Mouse (Mus musculus) forebrain, embryonic 11.5 days (tissue): ENCODE results near the gene Col3a1. TPM values are rescaled to one million over a fixed set of nuclear protein-coding genes. Genes with fewer than 3 reads are reported as not detected.

Source experiments
- ATAC-seq: fragments of 200-750 bp; cut with Nextera tagmentation; replicated peaks from 2 replicates; pipeline ENCODE4 v1.8.0; 2017; ENCODE audit warnings: moderate TSS enrichment; ENCODE audit not compliant: low FRiP score
- DNase-seq: peaks from one replicate; pipeline ENCODE4 v3.0.0-alpha.2; 2017; ENCODE audit warnings: low spot score
- H3K27ac ChIP-seq: fragments of 300-500 bp; sonication (generic); 2 replicates; pipeline ENCODE4 v1.5.1; 2014; ENCODE audit warnings: low read depth, low read length
- H3K27me3 ChIP-seq: fragments of 300-500 bp; sonication (generic); 2 replicates; pipeline ENCODE4 v1.6.1; 2014; ENCODE audit warnings: mild to moderate bottlenecking, low read length, mixed read lengths; ENCODE audit not compliant: control insufficient read depth, insufficient read depth
- H3K36me3 ChIP-seq: fragments of 300-500 bp; sonication (generic); 2 replicates; pipeline ENCODE4 v1.6.1; 2014; ENCODE audit warnings: mild to moderate bottlenecking, low read length, moderate library complexity, mixed read lengths; ENCODE audit not compliant: control insufficient read depth, insufficient read depth
- H3K4me1 ChIP-seq: fragments of 300-500 bp; sonication (generic); replicated peaks from 2 replicates; pipeline ENCODE4 v1.6.1; 2014; ENCODE audit warnings: low read length, mixed read lengths; ENCODE audit not compliant: control insufficient read depth, insufficient read depth
- H3K4me2 ChIP-seq: fragments of 300-500 bp; sonication (generic); 2 replicates; pipeline ENCODE4 v1.6.1; 2014; ENCODE audit warnings: low read depth, mild to moderate bottlenecking, low read length, moderate library complexity, mixed read lengths; ENCODE audit not compliant: severe bottlenecking
- H3K4me3 ChIP-seq: fragments of 300-500 bp; sonication (generic); 2 replicates; pipeline ENCODE4 v1.5.1; 2014; ENCODE audit warnings: low read depth, low read length
- H3K9ac ChIP-seq: fragments of 300-500 bp; sonication (generic); 2 replicates; pipeline ENCODE4 v1.6.1; 2014; ENCODE audit warnings: low read length
- H3K9me3 ChIP-seq: fragments of 300-500 bp; sonication (generic); 2 replicates; pipeline ENCODE4 v1.6.1; 2016; ENCODE audit warnings: low read length, mixed read lengths; ENCODE audit not compliant: control insufficient read depth
- WGBS: fragments of 180-500 bp; shearing (Covaris S2); extraction: QIAGEN DNeasy Blood & Tissue Kit; methylation state at CpG from one replicate; pipeline ENCODE4 v1.1.7; 2014; 5-methylcytosine and 5-hydroxymethylcytosine counted together
- polyA plus RNA-seq: library from polyadenylated mRNA; unstranded; fragments of >200 nt; fragmentation: Nextera tagmentation; extraction: Ambion mirVana; gene quantifications from 2 replicates; pipeline ENCODE4 v1.2.1, GENCODE M21; 2014

The Col3a1 gene
- polyA plus RNA-seq, 1 experiment from 2014 or later: 394 TPM

DNA sequence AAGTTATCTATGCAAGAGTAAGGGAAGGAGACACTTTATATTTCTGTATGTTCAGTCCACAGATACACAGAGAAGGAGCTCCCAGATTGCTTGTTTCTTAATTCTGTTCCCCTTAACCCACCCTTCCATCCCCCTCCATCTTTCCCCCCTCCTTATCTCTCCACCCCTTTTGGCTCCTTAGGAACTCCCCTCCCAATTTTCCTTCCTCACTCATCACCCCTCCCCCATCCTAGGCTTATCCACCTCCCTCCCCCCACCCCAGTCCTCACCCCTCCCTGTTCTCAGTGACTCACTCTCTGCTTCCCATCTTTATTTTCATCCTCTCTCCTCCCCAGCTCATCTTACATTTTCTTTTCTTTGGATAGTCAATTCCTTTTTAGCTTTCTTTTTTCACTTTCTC, 1.5 kb downstream of the Col3a1 start:
- H3K9ac ChIP-seq: no peak overlapping the region
- H3K9me3 ChIP-seq: no peaks in the 10 kb centered on the region
- H3K27me3 ChIP-seq: no peaks in the 10 kb centered on the region
- ATAC-seq (no peak), DNase-seq (no peak)
- H3K27ac ChIP-seq: no peak overlapping the region
- H3K4me3 ChIP-seq: no peak overlapping the region
- H3K36me3 ChIP-seq: no peaks in the 10 kb centered on the region
- no peaks in the 10 kb centered on the region for H3K4me1 ChIP-seq
- no peak overlapping the region for H3K4me2 ChIP-seq

DNA sequence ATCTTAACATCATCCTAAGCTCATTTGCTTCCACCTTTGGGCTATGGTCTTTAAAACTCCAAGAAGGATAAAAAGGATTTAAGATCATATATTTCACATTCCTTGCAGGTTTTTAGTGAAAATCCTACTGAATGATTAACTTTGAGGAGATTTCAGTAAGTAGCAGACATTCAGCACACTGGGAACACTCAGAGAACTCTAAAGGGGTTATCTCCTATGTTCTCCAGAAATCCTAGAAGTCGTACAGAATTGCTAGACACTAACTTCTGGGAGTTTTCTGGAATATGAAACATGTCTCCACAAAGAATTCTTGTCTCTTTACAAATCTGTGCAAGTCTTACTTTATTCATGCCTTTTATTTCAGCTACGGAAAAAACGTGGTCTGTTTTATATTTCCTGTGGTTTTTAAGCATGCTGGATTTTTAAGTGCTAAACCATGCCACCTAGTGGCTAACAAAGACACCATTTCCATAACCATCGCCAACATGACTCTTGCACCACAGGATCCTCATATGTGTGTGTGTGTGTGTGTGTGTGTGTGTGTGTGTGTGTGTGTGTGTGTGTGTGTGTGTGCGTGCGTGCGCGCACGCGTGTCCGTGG, 2.5 kb downstream of the Col3a1 start:
- 17% methylated on average over 11 of the region's 11 CpGs for WGBS
- no peak overlapping the region for H3K9ac ChIP-seq
- no peak overlapping the region for H3K4me3 ChIP-seq
- H3K4me1 ChIP-seq: no peaks in the 10 kb centered on the region
- H3K27ac ChIP-seq: no peak overlapping the region
- H3K36me3 ChIP-seq: no peaks in the 10 kb centered on the region
- no peak overlapping the region for H3K4me2 ChIP-seq
- peak; percentile 78 for ATAC-seq
- DNase-seq: no peak
- no peaks in the 10 kb centered on the region for H3K9me3 ChIP-seq
- H3K27me3 ChIP-seq: no peaks in the 10 kb centered on the region

DNA sequence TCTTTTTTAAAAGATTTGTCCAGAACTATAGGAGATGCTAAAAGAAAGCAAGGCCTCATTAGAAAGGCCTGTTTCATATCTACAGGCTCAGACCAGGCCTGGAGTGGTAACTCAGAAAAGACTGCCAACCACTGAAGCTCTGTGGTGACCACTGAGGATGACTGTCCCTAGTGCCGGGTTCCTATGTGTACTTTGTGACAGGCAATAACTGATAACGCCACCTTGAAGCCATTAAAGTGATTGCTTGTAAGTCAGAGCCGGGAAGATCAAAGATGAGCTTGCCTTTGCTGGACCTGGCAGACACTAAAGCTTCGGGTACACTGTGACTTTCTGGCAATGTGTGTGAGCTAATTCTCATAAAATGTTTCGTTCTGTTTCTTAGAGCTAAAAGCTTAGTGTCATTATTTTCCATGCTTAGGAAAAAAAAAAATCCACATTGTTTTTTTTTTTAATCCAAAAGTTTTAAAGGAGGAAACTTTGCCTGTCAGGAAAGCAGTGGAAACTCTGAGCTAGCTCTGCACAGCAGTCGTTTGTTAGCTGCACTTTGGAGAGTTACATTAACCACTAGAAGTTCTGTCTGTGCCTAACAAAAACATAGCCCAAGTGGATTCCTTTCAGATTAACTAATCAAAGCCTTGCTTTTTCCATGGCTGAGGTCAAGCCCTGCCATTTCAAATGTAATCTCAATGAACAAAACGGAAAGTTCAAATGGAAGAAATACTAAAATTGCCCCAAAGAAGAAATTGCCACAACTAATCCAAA, 4.6 kb downstream of the Col3a1 start:
- no peaks in the 10 kb centered on the region for H3K27me3 ChIP-seq
- H3K4me3 ChIP-seq: no peak overlapping the region
- no peaks in the 10 kb centered on the region for H3K36me3 ChIP-seq
- H3K4me2 ChIP-seq: no peak overlapping the region
- 47% methylated on average over 7 of the region's 7 CpGs for WGBS
- no peak overlapping the region for H3K9ac ChIP-seq
- DNase-seq (no peak), ATAC-seq (no peak)
- no peak overlapping the region for H3K27ac ChIP-seq
- no peaks in the 10 kb centered on the region for H3K4me1 ChIP-seq
- no peaks in the 10 kb centered on the region for H3K9me3 ChIP-seq

DNA sequence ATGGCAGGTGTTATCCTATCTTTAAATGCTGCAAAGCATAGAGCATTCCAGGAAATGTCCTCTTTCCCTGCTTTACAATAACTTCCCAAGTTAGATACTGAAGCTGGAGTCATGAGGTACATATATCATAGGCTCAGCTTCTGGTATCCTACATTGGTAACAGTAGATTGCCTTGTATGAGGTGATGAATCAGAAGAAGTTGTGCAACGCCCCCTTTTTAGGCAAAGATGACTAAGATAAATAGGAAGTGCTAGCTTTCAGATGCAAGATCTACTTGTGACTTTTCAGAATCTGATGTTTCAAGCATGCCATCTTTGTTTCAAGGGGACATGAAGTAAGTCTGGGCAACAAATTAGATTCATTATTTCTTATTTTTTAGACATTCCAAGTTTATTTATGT, 6.9 kb downstream of the Col3a1 start:
- Histone ChIP-seq H3K27me3 (no peaks in the 10 kb centered on the region), H3K4me2 (no peak overlapping the region), H3K4me1 (no peaks in the 10 kb centered on the region), H3K36me3 (no peaks in the 10 kb centered on the region), H3K27ac (no peak overlapping the region), H3K9me3 (no peaks in the 10 kb centered on the region), H3K9ac (no peak overlapping the region), H3K4me3 (no peak overlapping the region)
- ATAC-seq: no peak
- 83% methylated on average over 1 of the region's 1 CpGs for WGBS
- DNase-seq: no peak

DNA sequence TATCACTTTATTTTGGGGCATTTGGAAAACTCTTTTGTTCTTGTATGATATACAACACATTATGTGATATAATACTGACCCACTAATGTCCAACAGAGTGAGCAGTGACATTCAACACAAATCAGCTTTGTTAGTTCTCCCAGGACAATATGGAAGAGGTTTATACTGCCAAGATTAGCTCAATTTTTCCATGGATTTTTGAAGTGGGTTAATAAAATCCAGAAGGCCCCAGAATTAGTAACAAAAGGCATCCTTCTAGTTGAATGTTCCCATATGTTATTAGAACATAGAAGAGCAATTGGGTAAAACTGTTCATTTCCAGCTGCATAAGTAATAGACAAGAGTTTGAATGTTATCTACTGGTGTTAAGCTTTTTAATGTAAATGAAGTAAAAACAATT, 9.5 kb downstream of the Col3a1 start:
- Histone ChIP-seq H3K4me1 (no peaks in the 10 kb centered on the region), H3K4me3 (no peak overlapping the region), H3K9me3 (no peaks in the 10 kb centered on the region), H3K36me3 (no peaks in the 10 kb centered on the region), H3K27ac (no peak overlapping the region), H3K27me3 (no peaks in the 10 kb centered on the region), H3K4me2 (no peak overlapping the region), H3K9ac (no peak overlapping the region)
- no peak for ATAC-seq
- no peak for DNase-seq

DNA sequence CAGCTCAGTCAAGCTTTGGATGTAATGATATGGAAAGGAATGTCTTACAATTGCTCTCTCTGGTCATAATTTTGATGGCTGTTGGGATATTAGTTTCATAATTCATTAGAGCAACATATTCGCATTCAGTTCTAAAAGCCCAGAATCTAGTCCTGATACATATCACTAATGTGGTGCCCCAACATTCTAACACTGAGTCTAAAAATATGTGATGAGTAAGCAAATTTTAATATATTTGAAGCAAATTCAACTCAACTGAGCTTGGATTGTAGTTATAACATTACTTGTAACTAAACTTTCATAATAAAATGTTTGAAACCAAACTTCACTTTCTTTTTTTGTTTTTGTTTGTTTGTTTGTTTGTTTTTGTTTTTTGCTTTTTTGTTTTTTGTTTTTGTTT, 17.8 kb downstream of the Col3a1 start:
- Histone ChIP-seq H3K9me3 (no peaks in the 10 kb centered on the region), H3K27me3 (no peaks in the 10 kb centered on the region), H3K4me3 (no peak overlapping the region), H3K4me1 (no peaks in the 10 kb centered on the region), H3K36me3 (no peaks in the 10 kb centered on the region), H3K27ac (no peak overlapping the region), H3K4me2 (no peak overlapping the region), H3K9ac (no peak overlapping the region)
- DNase-seq (no peak), ATAC-seq (no peak)
- WGBS: 96% methylated on average over 1 of the region's 1 CpGs

DNA sequence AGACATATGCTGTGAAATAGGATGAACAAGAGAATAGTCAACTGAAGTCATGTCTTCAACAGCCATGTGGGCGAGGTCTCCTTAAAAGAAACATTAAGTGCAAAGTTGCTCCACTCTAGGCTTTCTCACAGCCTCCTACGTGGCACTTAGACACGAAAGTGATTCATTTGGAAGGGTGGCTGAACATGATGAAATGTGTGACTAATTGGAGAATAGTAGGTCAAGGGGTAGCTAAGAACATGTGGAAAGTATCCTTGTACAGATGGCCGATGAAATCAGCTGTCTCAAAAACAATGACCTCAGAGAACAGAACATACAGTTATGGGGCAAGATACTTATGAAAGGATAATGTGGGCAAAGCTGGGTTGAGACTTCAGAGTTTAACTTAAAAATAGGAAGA, 44.6 kb downstream of the Col3a1 start:
- Histone ChIP-seq H3K4me3 (no peak overlapping the region), H3K27ac (no peak overlapping the region), H3K4me2 (no peak overlapping the region), H3K9ac (no peak overlapping the region), H3K9me3 (no peaks in the 10 kb centered on the region), H3K27me3 (no peaks in the 10 kb centered on the region), H3K36me3 (no peaks in the 10 kb centered on the region), H3K4me1 (no peaks in the 10 kb centered on the region)
- ATAC-seq (no peak), DNase-seq (no peak)
- WGBS: 80% methylated on average over 4 of the region's 4 CpGs

DNA sequence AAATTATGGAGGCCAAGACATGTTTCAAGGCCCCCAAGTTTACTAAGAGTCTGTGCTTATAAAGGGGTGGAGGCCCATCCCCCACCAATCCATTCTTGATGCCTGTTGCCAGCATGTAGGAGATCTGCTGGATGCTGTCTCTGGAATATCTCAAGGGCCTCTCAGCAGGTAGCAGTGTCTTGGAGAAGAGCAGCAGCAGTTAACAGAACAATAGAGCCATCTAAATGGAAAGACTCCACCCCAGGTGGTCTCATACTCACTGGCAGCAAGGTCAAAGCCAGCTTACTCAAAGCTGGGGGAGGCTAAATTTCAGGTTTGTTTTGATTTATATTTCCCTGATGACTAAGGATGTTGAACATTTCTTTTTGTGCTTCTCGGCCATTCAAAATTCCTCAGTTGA, 46.7 kb downstream of the Col3a1 start:
- H3K27ac ChIP-seq: no peak overlapping the region
- no peak overlapping the region for H3K4me3 ChIP-seq
- no peak for ATAC-seq
- H3K4me1 ChIP-seq: no peaks in the 10 kb centered on the region
- H3K27me3 ChIP-seq: no peaks in the 10 kb centered on the region
- no peak overlapping the region for H3K4me2 ChIP-seq
- no peak for DNase-seq
- 85% methylated on average over 1 of the region's 1 CpGs for WGBS
- no peaks in the 10 kb centered on the region for H3K9me3 ChIP-seq
- no peak overlapping the region for H3K9ac ChIP-seq
- no peaks in the 10 kb centered on the region for H3K36me3 ChIP-seq

DNA sequence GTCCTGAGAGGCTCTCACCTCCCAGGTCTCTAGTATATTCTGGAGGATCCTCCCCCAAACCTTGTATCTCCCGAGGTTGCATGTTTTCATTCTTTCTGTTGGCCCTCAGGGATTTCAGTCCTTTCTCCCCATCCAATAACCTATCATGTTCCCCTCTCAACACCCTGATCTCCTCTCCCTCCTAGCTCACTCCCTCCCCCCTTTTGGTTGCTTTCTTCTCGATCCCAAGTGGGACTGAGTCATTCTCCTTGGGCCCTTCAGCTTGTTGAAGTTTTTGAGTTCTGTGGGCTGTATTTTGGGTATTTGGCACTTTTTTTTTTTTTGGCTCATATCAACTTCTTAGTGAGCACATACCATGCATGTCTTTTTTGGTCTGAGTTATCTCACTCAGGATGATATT, 47.8 kb downstream of the Col3a1 start:
- Histone ChIP-seq H3K9me3 (no peaks in the 10 kb centered on the region), H3K9ac (no peak overlapping the region), H3K4me3 (no peak overlapping the region), H3K27ac (no peak overlapping the region), H3K4me2 (no peak overlapping the region), H3K27me3 (no peaks in the 10 kb centered on the region), H3K4me1 (no peaks in the 10 kb centered on the region), H3K36me3 (no peaks in the 10 kb centered on the region)
- no peak for ATAC-seq
- 89% methylated on average over 2 of the region's 2 CpGs for WGBS
- DNase-seq: no peak
